9 mouse cellular contexts compared by ENCODE assay signal in the genomic region with DNA sequence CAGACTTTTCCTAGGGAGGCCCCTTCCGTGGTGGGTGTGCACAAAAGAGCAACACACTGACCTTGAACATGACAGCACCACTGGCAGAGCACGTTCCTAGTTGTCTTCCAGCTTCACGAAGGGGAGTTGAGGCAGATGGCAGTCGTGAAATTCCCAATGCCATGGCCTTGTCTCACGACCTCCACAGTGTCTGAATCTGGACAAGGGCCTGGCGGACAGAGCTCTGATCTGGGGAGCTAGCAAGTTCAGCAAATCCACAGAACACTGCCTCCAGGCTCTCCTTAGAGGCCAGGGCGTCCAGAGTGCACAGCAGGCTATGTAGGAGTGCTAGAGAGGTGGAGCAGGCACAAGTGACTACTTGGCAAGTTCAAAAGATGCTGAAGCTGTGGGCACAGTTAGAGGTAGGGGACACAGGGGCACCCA. TPM values are rescaled to one million over a fixed set of nuclear protein-coding genes. Genes with fewer than 3 reads are reported as not detected.
DNase-seq lines count a peak whose midpoint lies in the region; ATAC-seq lines count a peak whose summit lies in the region.
"Had no signal": no experiment of that assay in that cellular context is flagged by ENCODE, and none has a peak within 500 bp of the region (broad histone marks: within the 10 kb centered on the region; RNA-seq: fewer than 3 reads in every experiment).

No protein-coding gene starts in this region.

- intact Hi-C loops in heart, postnatal 14 days (cut with DNase I), result no loop called here

- peak overlapping the region; percentile 74 to 94 for H3K27ac ChIP-seq in heart, embryonic 14.5 days (replicated peaks in 1 of 2; ENCODE audit: control insufficient read depth in 1 of 2, insufficient read depth in 1 of 2, low read depth in 2 of 2, low read length in 2 of 2)

- ATAC-seq in heart, embryonic 14.5 days (ENCODE audit: insufficient number of reproducible peaks, insufficient read depth, low FRiP score, low read depth), result no peak
- no peak for ATAC-seq in activated CD4-positive, CD25-positive, alpha-beta regulatory T cell, adult 4 months

- WGBS in heart, embryonic 14.5 days, result 15% methylated on average over 7 of the region's 7 CpGs

- H3K4me3 ChIP-seq in heart, embryonic 14.5 days (ENCODE audit: control insufficient read depth in 1 of 2, insufficient read depth in 1 of 2, low read depth in 1 of 2, low read length in 2 of 2), result no peak overlapping the region

- H3K9ac ChIP-seq in heart, embryonic 14.5 days (ENCODE audit: low read length), result peak overlapping the region; percentile 55

- peaks cover 29% of the 10 kb centered on the region for H3K36me3 ChIP-seq in heart, embryonic 14.5 days (ENCODE audit: control insufficient read depth, insufficient read depth, low read length)

- no peaks in the 10 kb centered on the region for H3K27me3 ChIP-seq in heart, embryonic 14.5 days (ENCODE audit: control insufficient read depth, insufficient read depth, low read length)

- peak overlapping the region; percentile 37 for H3K4me2 ChIP-seq in heart, embryonic 14.5 days (ENCODE audit: low read length)

- no peaks in the 10 kb centered on the region for H3K9me3 ChIP-seq in heart, embryonic 14.5 days (ENCODE audit: control insufficient read depth, low read length)

- no peak for DNase-seq in heart, postnatal 14 days
- DNase-seq in A20 (ENCODE audit: low read depth, low spot score), result peak; percentile 11
- peak; percentile 58 for DNase-seq in adrenal gland, postnatal 10 days
- peak; percentile 57 to 87 for DNase-seq in kidney, postnatal 25 days
- DNase-seq in frontal cortex, adult 2 months (ENCODE audit: extremely low spot score in 1 of 2, low spot score in 1 of 2), result no peak
- no peak for DNase-seq in T-cell, adult 2 months (ENCODE audit: low spot score)
- DNase-seq: midbrain, embryonic 14.5 days had no signal

- H3K4me1 ChIP-seq in heart, embryonic 14.5 days (ENCODE audit: control insufficient read depth in 2 of 2, insufficient read depth in 2 of 2, low read length in 2 of 2), result peaks cover 42 to 45% of the 10 kb centered on the region in 2 experiments

RNA-seq across cellular contexts. Expression of a gene that starts 5.0 kb away (rescaled TPM):
- polyA plus RNA-seq in heart, embryonic 14.5 days (2014; fragmentation: Nextera tagmentation; extraction: Ambion mirVana), result 42.3 and 47.1 TPM in 2 replicates
- 10 to 100 TPM; 97.7 to 97.8 TPM for total RNA-seq in heart, postnatal 14 days (2021)
- total RNA-seq in adrenal gland, postnatal 10 days (2021), result 10 to 100 TPM; 41.2 to 76.8 TPM
- 1 to 10 TPM; 2.6 to 3.6 TPM for polyA plus RNA-seq in activated CD4-positive, CD25-positive, alpha-beta regulatory T cell, adult 4 months (2017; shearing (Covaris generic))
- polyA plus RNA-seq in frontal cortex, adult 2 months (2012; rRNA removed), result 13.6 and 22.2 TPM in 2 replicates

RNA-seq across cellular contexts. Expression of a gene that starts 47.5 kb away (rescaled TPM):
- 46.3 and 53.1 TPM in 2 replicates for polyA plus RNA-seq in heart, embryonic 14.5 days (2014; fragmentation: Nextera tagmentation; extraction: Ambion mirVana)
- 10 to 100 TPM; 12.1 to 22.5 TPM for total RNA-seq in heart, postnatal 14 days (2021)
- 10 to 100 TPM; 26.6 to 34.4 TPM for total RNA-seq in adrenal gland, postnatal 10 days (2021)
- polyA plus RNA-seq in activated CD4-positive, CD25-positive, alpha-beta regulatory T cell, adult 4 months (2017; shearing (Covaris generic)), result 10 to 100 TPM; 25.4 to 30.9 TPM
- polyA plus RNA-seq in frontal cortex, adult 2 months (2012; rRNA removed), result 24.1 and 31.2 TPM in 2 replicates

RNA-seq across cellular contexts. Expression of a gene that starts 47.8 kb away (rescaled TPM):
- polyA plus RNA-seq in heart, embryonic 14.5 days (2014; fragmentation: Nextera tagmentation; extraction: Ambion mirVana), result 9.9 and 10.9 TPM in 2 replicates
- total RNA-seq in heart, postnatal 14 days (2021), result 1 to 10 TPM; 9.2 to 9.9 TPM
- total RNA-seq in adrenal gland, postnatal 10 days (2021), result 10 to 100 TPM; 10.4 to 10.7 TPM
- 10 to 100 TPM; 13.5 to 15.0 TPM for polyA plus RNA-seq in activated CD4-positive, CD25-positive, alpha-beta regulatory T cell, adult 4 months (2017; shearing (Covaris generic))
- 15.3 and 15.7 TPM in 2 replicates for polyA plus RNA-seq in frontal cortex, adult 2 months (2012; rRNA removed)

Comparison
In these comparisons a context has a peak if more than half of its experiments do, and no peak if none do; other contexts are left out.
1. DNase-seq: peak in A20 (single experiment), adrenal gland, postnatal 10 days (single experiment) and kidney, postnatal 25 days (2 of 2); none in heart, postnatal 14 days (0 of 2), frontal cortex, adult 2 months (0 of 2) and T-cell, adult 2 months (single experiment).